28 mouse cellular contexts compared by ENCODE assay signal in genomic region chr12:10618319-10618718, GRCm38 (mm10).
A peak's percentile ranks its signal among the peaks of the same experiment; 100 is the strongest.
DNase-seq lines count a peak whose midpoint lies in the region; ATAC-seq and TF ChIP-seq lines count a peak whose summit lies in the region.
"Had no signal": no experiment of that assay in that cellular context is flagged by ENCODE, and none has a peak within 500 bp of the region (broad histone marks: within the 10 kb centered on the region; RNA-seq: fewer than 3 reads in every experiment).

No protein-coding gene starts in this region.

- ATAC-seq in forebrain, embryonic 13.5 days = peak; percentile 68; the same call in 1 of the 2 replicates
- ATAC-seq in forebrain, embryonic 11.5 days (replicated peaks; ENCODE audit: low FRiP score) = no peak
- 0 out of 2 replicates have a peak, but pooled peaks have one; percentile 12 for ATAC-seq in forebrain, postnatal 0 days
- no peak for ATAC-seq in frontal cortex, adult (ENCODE audit: low TSS enrichment)
- ATAC-seq: activated CD4-positive, CD25-positive, alpha-beta regulatory T cell, adult 4 months; hindbrain, embryonic 16.5 days; intestine, embryonic 15.5 days had no signal

- no peak for DNase-seq in forebrain, embryonic 11.5 days (ENCODE audit: low spot score)
- DNase-seq in layer of hippocampus, adult 11-12 months (ENCODE audit: low spot score) = peak; percentile 4
- no peak for DNase-seq in layer of hippocampus, postnatal 25 days (ENCODE audit: extremely low spot score in 1 of 2, low spot score in 1 of 2)
- DNase-seq in brain, embryonic 14.5 days (ENCODE audit: low read depth) = peak; percentile 33
- peak; percentile 9 for DNase-seq in forebrain, postnatal 0 days
- DNase-seq in ovary, postnatal 10 days (ENCODE audit: low spot score) = no peak
- DNase-seq: adrenal gland, adult 8-10 months; adrenal gland, postnatal 25 days; cerebellum, adult 11 months; cerebellum, adult 2 months; cerebellum, adult 9-11 months; cerebellum, postnatal 25 days; gastrocnemius, adult 2 months; gastrocnemius, postnatal 14 days; heart, adult 18-20 months; heart, postnatal 10 days; heart, postnatal 36 days had no signal

- no peak for TF ChIP-seq POLR2A in brain, embryonic 14.5 days (IDR thresholded peaks at IDR 0.05; ENCODE audit: borderline replicate concordance, extremely low read depth, insufficient read depth, insufficient read length, poor library complexity, severe bottlenecking)

- no peaks in the 10 kb centered on the region for H3K27me3 ChIP-seq in forebrain, embryonic 13.5 days
- no peaks in the 10 kb centered on the region for H3K27me3 ChIP-seq in forebrain, embryonic 11.5 days (ENCODE audit: control insufficient read depth, insufficient read depth, low read length)
- no peaks in the 10 kb centered on the region for H3K27me3 ChIP-seq in forebrain, postnatal 0 days (ENCODE audit: insufficient read depth, low read length)
- H3K27me3 ChIP-seq: embryonic facial prominence, embryonic 12.5 days; embryonic facial prominence, embryonic 15.5 days; heart, embryonic 12.5 days; heart, embryonic 15.5 days; hindbrain, embryonic 13.5 days; intestine, embryonic 15.5 days had no signal

- H3K36me3 ChIP-seq in forebrain, embryonic 13.5 days (ENCODE audit: poor library complexity, severe bottlenecking) = no peaks in the 10 kb centered on the region
- H3K36me3 ChIP-seq in forebrain, embryonic 11.5 days (ENCODE audit: control insufficient read depth, insufficient read depth, low read length) = no peaks in the 10 kb centered on the region
- no peaks in the 10 kb centered on the region for H3K36me3 ChIP-seq in forebrain, postnatal 0 days (ENCODE audit: insufficient read depth)
- H3K36me3 ChIP-seq: embryonic facial prominence, embryonic 12.5 days; embryonic facial prominence, embryonic 15.5 days; heart, embryonic 12.5 days; heart, embryonic 15.5 days; hindbrain, embryonic 10.5 days; hindbrain, embryonic 13.5 days; intestine, embryonic 15.5 days had no signal

- no peak for TF ChIP-seq CTCF in brain, embryonic 14.5 days (IDR thresholded peaks at IDR 0.05; ENCODE audit: borderline replicate concordance, extremely low read depth, insufficient read depth, insufficient read length)
- no peak for TF ChIP-seq CTCF in forebrain, postnatal 0 days (IDR thresholded peaks at IDR 0.05; ENCODE audit: low read depth)

- H3K4me1 ChIP-seq in forebrain, embryonic 13.5 days = no peaks in the 10 kb centered on the region
- H3K4me1 ChIP-seq in forebrain, embryonic 11.5 days (replicated peaks; ENCODE audit: control insufficient read depth, insufficient read depth, low read length) = no peaks in the 10 kb centered on the region
- no peaks in the 10 kb centered on the region; the same call in 1 of the 2 replicates for H3K4me1 ChIP-seq in forebrain, postnatal 0 days (ENCODE audit: insufficient read depth)
- H3K4me1 ChIP-seq: embryonic facial prominence, embryonic 12.5 days; embryonic facial prominence, embryonic 15.5 days; heart, embryonic 12.5 days; heart, embryonic 15.5 days; hindbrain, embryonic 10.5 days; hindbrain, embryonic 13.5 days; intestine, embryonic 15.5 days had no signal

- no peak overlapping the region for H3K27ac ChIP-seq in forebrain, embryonic 13.5 days
- H3K27ac ChIP-seq in forebrain, embryonic 11.5 days (ENCODE audit: low read depth, low read length) = no peak overlapping the region
- no peak overlapping the region for H3K27ac ChIP-seq in forebrain, postnatal 0 days (ENCODE audit: low read depth, low read length)
- H3K27ac ChIP-seq: embryonic facial prominence, embryonic 12.5 days; embryonic facial prominence, embryonic 15.5 days; gastrocnemius, adult 2 months; heart, embryonic 15.5 days; hindbrain, embryonic 10.5 days; hindbrain, embryonic 13.5 days; intestine, embryonic 15.5 days had no signal

- no peak overlapping the region for H3K4me3 ChIP-seq in forebrain, embryonic 13.5 days
- no peak overlapping the region for H3K4me3 ChIP-seq in forebrain, embryonic 11.5 days (ENCODE audit: low read depth, low read length)
- no peak overlapping the region for H3K4me3 ChIP-seq in forebrain, postnatal 0 days (ENCODE audit: low read depth, low read length)
- H3K4me3 ChIP-seq: embryonic facial prominence, embryonic 12.5 days; embryonic facial prominence, embryonic 15.5 days; gastrocnemius, adult 2 months; heart, embryonic 12.5 days; heart, embryonic 15.5 days; hindbrain, embryonic 10.5 days; hindbrain, embryonic 13.5 days; intestine, embryonic 15.5 days had no signal

- no peaks in the 10 kb centered on the region for H3K9me3 ChIP-seq in forebrain, embryonic 13.5 days (replicated peaks)
- H3K9me3 ChIP-seq in forebrain, embryonic 11.5 days (ENCODE audit: control insufficient read depth, low read length) = no peaks in the 10 kb centered on the region
- no peaks in the 10 kb centered on the region for H3K9me3 ChIP-seq in forebrain, postnatal 0 days (ENCODE audit: low read length)
- H3K9me3 ChIP-seq: embryonic facial prominence, embryonic 12.5 days; embryonic facial prominence, embryonic 15.5 days; heart, embryonic 15.5 days; hindbrain, embryonic 10.5 days; hindbrain, embryonic 13.5 days; intestine, embryonic 15.5 days had no signal

- H3K4me2 ChIP-seq in forebrain, embryonic 13.5 days = no peak overlapping the region
- no peak overlapping the region for H3K4me2 ChIP-seq in forebrain, embryonic 11.5 days (ENCODE audit: low read depth, low read length, severe bottlenecking)
- no peak overlapping the region for H3K4me2 ChIP-seq in forebrain, postnatal 0 days (ENCODE audit: low read depth)
- H3K4me2 ChIP-seq: embryonic facial prominence, embryonic 12.5 days; embryonic facial prominence, embryonic 15.5 days; heart, embryonic 12.5 days; heart, embryonic 15.5 days; hindbrain, embryonic 13.5 days; intestine, embryonic 15.5 days had no signal

- no peak overlapping the region for H3K9ac ChIP-seq in forebrain, embryonic 13.5 days
- H3K9ac ChIP-seq in forebrain, embryonic 11.5 days (ENCODE audit: low read length) = no peak overlapping the region
- no peak overlapping the region for H3K9ac ChIP-seq in forebrain, postnatal 0 days
- H3K9ac ChIP-seq: embryonic facial prominence, embryonic 12.5 days; embryonic facial prominence, embryonic 15.5 days; heart, embryonic 12.5 days; heart, embryonic 15.5 days; hindbrain, embryonic 13.5 days; intestine, embryonic 15.5 days had no signal

Comparison
In these comparisons a context has a peak if more than half of its experiments do, and no peak if none do; other contexts are left out.
1. ATAC-seq: peak in forebrain, embryonic 13.5 days (single experiment) and forebrain, postnatal 0 days (single experiment); none in forebrain, embryonic 11.5 days (single experiment) and frontal cortex, adult (single experiment).
2. DNase-seq: peak in layer of hippocampus, adult 11-12 months (single experiment), brain, embryonic 14.5 days (single experiment) and forebrain, postnatal 0 days (single experiment); none in forebrain, embryonic 11.5 days (single experiment), layer of hippocampus, postnatal 25 days (0 of 2) and ovary, postnatal 10 days (single experiment).